Mouse (Mus musculus) MEL-GATA-1-ER (cell line): ENCODE results near the gene Lgals3.

Experiments used
- DNase-seq: peaks from one replicate; pipeline ENCODE4 v3.0.0-alpha.2; 2012; ENCODE audit warnings: low read depth; ENCODE audit errors: extremely low read depth

Gene Lgals3

DNA sequence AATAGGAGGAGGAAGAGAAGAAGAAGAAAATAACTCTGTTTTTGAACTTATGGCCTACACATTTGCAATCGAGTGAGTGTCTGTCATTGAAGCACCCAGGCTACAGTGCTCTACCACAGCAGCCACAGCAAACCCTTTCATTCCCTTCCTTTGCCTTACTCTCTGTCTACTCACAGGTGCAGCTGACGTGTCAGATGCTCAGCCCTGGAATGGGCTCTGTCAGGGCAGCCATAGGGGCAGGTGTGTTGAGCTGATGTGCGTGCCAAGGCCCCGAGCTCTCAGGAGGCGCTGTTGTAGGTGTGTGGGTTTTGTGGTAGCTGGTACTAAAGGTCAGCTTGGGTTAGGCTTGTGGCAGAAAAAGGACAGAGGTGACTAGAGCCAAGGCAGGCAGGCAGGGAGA lies 2.2 kb downstream of the Lgals3 start:
- DNase-seq = no peak

DNA sequence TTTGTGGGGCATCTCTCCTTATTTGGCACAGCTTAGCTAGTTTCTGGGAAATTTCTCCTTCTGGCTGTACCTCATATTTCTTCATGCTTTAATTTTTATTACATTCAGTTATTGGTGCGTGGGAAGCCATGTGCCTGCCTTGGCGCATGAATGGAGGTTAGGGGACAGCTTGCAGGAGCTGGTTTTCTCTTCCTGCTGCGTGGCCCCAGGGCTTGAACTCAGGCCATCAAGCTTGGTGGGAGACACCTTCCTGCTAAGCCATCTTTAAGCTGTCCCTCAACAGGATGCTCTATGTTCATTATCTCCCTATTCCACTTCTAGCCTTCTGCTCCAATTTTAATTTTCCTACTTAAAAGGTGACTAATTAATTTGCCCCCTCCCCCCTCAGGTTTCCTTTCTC lies 3.2 kb downstream of the Lgals3 start:
- DNase-seq = no peak

DNA sequence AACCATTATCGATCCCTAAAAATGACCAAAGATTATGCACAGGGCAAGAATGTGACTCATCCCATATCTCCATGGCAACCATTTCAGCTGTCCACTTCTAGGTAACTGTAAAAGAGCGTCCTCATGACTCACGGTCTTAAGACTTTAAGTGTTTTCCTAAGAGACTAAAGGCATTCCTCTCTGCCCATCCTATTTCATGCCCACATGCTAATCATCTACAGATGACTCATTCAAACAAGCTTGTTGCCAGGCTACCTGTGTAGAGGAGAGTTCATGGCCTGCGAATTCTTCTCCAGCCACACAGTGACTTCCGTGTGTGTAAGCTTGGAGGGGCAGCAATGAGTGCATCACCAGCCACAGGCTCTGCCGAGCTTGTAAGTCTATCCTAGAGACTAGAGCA lies 4.1 kb downstream of the Lgals3 start:
- DNase-seq = no peak

DNA sequence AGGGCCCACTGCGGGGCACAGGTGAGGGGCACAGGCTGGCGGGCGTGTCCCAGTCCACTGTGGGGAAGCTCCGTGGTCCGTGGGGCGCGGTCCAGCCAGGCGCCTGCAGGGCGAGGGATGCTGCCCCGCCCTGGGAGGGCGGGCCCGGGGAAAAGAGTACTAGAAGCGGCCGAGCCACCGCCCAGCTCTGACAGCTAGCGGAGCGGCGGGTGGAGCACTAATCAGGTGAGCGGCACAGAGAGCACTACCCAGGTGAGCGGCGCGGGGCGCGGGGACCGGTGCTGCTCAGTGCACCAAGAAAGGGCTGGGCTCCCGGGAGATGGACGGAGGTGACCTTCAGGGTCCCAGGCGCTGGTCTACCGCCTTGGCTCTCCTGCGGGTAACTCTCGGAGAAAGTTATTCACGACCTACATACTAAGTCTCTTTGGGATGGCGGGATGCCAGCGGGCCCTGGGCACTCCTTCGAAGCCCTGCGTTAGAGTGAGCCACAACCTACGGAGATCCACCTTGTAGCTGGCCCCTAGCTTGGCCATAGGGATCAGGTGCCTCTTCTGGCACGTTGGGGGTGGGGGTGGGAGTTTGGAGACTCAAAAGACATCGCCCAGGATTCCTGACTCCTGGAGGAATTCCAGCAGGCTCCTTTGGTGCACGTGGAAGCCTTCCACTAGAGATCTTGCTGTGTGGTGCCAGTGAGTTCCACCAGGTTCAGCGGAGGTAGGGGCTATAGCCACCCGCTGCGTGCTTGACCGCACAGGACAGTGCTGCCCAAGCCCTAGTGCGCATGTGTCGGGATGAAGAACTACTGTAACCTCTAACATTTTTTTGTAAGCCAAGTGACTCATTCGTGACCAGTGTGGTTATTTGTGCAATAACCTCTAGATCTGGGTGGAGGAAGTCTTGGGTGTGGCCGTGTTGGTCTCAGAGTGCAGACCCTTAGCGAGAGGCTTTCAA lies 6.5 kb downstream of the Lgals3 start:
- no peak for DNase-seq

DNA sequence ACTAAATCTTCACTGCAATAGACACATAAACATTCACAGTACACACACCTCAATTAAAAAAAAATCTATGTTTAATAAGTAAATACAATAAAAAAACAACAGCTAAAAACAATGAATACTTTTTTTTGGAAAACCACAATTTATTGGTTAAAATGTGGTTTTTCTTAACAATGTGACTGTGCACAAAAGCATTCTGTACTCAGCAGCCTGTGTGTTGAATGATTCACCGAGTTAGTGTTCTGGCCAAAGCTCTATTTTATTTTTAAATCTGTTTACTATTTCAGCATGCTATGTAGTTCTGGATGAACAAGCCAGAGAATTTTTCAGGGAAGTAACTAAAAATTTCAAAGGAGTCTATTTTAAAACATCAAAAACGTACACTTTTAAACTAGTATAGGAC lies 9.0 kb downstream of the Lgals3 start:
- no peak for DNase-seq

DNA sequence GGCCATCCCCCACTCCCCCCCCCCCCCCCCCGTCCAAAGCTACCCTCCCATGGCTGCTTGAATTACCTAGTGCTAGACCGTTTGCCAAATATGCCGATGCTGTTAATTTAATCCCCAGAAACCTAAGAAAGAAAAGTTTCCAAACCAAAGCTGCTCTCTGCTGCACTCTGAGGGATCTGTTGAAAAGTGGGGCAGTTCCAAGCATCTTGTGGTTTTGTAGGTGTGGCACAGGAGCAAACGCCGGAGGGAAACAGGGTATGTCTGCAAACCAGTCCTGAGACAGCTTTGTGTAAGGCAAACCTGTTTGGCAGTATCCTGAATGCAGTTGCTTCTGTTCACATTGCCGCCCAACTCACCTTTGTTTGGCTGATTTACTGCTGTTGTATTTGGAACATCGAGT lies 10.8 kb downstream of the Lgals3 start:
- DNase-seq = no peak

DNA sequence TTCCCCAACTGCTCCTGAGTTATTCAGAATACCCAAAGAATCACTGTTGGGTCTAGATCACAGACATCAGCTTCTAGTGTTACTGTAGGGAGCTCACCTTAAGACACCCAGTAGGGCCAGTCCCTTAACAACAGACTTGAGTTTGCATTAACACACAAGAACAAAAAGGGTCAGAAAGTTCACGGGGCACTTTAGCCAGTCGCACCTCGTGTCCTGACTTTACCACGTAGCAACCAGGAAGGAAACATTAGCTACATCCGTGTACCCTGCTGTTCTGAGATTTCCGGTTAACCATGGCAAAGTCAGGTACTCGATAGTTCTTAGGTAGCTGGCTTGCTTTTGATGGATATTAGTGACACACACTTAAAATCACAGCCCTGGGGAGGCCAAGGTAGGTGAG lies 16.4 kb downstream of the Lgals3 start:
- no peak for DNase-seq

DNA sequence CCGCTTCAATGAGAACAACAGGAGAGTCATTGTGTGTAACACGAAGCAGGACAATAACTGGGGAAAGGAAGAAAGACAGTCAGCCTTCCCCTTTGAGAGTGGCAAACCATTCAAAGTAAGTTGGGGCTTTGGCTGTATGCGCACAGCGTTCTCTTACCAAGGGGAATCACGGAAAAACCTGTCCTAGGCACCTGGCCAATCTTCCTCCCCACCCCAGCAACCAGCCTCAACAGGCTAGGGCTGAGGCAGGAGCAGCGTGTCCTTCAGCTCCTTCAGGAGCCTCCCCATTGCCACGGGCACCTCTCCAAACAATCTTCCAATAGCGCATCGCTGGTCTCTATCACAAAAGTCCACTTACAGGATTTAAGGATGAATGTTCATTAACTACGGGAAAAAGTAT lies 17.1 kb downstream of the Lgals3 start:
- DNase-seq = no peak

DNA sequence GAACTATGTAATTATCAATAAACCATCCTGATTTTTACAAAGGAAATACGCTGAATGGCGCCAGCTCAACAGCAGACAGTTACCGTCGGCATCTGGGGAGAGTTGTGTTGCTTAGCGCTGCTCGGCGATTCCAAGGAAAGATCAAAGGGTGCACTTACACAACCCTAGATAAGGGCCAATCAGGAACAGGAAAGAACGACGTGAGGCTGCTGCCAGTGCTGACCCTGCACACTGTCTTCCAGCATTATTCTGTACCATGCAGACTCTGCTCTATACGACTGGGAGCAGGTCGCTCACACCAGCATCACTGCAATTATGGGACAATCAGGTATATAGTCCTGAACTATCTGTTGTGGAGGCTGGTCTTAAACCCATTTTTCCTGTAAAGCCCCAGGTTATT lies 18.6 kb downstream of the Lgals3 start:
- DNase-seq = no peak

DNA sequence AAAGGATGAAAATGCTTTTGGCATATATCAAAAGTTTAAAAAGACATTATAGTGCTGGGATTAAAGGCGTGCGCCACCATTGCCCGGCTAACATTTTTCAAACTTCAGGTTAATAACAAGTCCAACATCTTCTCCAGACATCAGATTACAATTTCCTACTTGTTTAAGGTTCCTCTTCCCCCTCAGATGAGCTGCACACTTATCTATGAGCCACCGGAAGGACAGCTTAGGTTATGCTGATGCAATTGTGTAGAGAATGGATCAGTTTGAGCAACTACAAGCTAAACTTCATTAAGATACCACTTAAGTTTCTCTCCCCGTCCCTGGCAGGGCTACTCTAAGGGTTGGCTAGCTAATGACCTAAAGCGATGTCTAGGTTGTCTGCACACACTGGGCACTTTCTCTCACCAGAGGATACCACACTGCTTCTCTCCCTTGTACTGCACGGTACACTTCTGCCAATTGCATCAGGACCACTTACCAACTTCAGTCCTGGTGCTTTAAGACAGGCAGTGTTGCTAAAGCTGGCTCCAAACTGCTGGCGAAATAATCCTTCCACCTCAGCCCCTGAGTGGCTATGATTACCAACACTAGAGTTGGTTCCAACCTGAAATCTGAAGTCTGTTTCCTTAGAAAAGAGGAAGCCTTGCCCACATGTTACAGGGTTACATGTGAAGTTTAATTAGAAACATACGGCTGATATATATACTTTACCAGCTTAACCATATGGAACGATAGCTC lies 26.0 kb downstream of the Lgals3 start:
- DNase-seq = no peak

DNA sequence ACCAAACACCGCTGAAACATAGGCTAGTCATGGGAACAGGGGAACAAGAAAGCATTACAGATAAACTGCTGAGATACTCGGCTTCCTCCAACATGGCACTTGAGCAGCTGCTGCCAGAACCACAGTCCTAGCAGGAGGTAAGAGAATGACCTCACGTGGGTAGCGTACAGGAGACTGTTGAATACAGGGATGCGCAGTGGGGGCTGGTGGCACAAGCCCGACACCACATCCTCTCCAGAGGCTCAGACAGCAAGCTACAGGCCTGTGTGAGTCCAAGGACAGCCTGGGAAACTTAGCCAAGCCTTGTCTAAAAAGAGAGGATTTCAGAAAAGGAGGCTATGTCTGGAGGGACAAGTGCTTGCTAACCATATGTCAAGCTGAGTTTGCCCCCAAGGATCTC lies 27.5 kb downstream of the Lgals3 start:
- DNase-seq = no peak

DNA sequence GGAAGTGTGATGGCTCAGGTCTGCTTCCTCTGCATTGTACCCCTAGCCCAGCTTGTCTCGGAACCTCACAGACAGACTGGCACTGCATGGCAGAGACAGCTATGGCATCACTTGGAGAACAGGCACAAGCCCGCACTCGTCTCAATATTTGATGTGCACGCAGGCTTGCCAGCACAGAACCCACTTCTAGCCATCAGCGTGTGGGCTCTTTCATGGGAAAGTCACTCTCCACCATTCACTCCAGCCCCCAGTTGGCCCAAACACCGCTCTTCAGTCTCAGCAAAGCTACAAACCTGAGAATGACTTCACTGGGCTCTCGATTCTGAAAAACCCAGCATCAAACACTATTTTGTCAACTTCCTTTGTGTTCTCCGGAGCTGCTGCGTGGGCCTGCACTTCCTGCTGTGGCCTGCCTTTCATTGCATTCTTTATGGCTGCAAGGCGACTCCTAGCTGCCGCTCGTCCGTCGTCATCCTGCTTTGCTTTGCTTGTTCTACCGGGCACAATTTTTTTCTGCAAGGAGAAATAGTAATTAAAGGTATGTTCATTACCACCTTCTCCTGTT lies 28.0 kb downstream of the Lgals3 start:
- DNase-seq = no peak

DNA sequence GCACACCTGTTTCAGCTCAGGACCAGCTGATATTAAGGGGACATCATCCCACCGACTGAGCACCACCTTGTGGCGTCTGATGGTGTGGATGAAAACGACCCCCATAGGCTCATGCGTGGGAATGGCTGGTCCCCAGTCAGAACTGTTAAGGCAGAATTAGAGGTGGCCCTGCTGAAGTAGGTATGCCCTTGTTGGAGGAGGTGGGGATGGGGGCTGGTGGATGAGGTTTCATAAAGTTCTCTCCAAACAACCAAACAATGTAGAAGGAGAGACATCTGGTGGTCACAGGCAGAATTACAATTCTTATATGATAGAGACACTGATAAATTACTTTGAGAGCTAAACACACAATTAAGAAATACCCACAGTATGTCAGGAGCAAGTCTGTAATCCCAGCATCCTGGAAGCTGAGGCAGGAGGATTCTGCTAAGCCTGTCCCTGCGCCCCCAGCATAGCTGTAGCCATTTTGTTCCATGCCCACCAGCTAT lies 28.7 kb downstream of the Lgals3 start:
- DNase-seq = no peak

DNA sequence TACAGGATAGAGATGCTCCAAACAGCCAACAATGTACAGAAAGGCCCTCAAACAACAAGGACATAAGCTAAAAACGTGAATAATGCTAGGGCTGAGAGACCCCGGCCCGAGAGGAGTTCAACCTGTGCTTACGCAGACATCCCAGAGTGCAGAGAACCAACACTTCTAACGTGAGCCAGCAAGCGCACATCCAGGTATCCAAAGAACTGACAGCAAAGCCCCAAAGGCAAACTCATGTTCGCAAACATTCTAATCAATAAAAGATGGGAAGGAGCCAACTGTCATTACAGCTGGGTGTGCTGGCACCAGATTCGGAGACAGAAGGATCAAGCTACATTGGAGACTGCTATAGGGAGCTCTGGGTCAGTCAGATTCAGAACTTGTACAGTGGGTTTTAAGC lies 35.2 kb downstream of the Lgals3 start:
- no peak for DNase-seq

DNA sequence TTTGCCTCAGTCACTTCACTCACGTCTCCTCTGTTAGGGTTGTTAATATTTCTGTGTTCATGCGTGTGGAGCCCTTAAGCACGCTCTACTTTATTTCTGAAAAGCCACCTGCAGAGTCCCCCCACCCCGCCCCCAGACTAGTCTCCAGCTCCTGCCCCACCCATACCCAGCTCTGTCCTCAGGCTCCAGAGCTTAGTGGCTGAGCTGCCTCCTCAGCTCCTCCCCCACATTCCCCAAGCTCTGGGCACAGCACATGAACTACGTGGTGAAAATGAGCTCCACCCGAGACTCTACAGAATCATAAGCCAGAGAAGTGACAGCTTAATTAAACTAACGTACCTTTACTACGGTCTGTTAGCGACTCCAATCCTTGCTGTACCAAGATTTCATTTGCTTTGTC lies 38.4 kb downstream of the Lgals3 start:
- no peak for DNase-seq

DNA sequence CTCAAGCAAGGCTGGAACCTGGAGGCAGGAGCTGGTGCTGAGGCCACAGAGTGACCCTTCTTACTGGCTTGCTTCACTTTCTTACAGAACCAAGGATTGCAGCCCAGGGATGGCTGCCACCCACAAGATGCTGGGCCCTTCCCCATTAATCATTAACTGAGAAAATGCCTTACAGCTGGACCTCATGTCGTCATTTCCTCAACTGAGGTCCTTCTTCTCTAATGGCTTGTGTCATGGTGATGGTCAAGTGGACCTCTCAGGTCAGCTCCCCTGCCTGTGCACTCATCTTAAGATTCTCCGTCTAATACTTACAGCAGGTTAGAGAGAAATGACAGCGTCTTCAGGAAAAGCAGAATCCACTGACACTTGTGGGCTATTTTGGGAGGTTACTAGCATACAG lies 49.8 kb downstream of the Lgals3 start:
- DNase-seq = no peak

DNA sequence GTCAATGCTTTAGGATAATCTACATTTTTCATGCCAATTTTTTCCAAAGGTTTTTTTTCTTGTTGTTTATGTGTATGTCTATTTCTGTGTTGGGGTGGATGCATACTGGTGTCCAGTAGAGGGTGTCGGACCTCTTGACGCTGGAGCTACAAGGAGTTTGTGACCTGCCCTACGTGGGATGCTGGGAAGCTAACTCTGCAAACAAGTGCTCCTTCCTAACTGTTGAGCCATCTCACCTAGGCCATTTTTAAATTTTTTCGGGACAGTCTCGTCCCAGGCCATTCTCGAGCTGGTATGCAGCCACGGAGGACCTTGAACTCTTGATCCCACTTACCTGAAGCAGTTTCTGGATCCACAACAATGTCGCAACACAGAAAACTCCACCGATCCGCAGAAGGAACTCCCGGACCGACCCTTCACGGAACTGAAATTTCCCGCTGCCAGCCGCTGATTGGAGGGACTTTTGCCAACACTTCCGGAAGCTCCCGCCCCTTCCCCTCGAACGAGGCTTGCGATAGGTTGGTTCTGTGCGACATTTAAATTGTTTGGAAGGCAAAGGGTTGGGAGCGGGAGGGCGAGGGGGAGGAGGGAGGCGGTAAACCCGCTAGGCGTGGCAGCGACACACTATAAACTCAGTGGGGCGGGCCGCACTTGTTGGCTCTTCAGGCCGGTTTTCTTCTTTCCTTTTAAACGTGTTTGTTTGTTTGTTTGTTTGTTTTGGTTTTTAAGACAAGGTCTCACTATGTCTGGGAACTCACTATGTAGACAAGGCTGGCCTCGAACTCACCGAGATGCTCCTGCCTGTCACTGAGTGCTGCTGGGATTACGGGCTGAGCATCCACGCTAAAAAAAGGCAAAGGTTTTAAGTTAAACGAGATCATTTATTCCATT lies 50.5 kb downstream of the Lgals3 start, which contains the start of gene Dlgap5:
Gene Dlgap5, minus strand, starts transcription at position 633 of the 891 bp plus-strand sequence.
- DNase-seq = peak; percentile 92

DNA sequence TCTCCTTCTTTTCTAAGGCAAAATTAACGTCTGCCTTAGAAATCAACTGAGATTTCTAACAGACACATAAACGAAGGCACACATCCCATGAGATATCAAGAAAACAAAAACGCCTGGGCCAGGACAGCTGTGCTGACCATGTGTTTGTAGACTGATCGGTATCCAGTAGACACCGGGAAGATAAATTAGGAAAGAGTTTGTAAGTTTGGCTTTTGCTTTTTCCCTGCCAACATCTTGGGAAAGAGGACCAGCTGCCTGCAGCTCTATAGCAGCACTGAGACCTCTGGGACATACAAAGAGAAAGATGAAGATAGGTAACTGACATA lies 51.1 kb downstream of the Lgals3 start:
- no peak for DNase-seq

DNA sequence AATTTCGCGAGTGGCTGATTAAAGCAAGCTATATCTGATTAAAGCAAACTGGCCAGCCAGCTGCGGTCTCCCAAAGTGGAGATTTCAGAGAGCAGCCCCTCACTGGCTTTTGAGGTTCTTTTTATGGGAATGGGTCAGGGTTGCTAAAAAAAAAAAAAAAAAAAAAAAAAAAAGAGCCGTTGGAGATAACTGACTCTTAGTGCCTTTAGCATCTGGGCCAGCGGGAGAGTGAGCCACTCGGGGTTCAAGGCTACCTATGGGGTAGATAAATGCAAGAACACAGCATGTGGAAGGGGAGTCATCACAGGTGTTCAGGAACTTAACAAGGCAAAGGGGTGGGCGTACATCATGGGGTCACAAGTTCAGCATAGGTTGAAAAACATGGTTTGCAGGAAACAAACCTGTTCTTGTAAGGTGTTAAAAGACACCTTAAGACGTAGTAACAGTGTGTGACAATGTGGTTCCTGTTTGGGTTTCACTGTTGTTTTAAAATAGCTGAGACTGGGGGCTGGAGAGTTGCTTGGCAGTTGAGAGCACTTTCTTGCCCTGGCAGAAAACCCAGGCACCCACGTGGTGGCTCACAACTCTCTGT lies 51.6 kb downstream of the Lgals3 start:
- DNase-seq = no peak

DNA sequence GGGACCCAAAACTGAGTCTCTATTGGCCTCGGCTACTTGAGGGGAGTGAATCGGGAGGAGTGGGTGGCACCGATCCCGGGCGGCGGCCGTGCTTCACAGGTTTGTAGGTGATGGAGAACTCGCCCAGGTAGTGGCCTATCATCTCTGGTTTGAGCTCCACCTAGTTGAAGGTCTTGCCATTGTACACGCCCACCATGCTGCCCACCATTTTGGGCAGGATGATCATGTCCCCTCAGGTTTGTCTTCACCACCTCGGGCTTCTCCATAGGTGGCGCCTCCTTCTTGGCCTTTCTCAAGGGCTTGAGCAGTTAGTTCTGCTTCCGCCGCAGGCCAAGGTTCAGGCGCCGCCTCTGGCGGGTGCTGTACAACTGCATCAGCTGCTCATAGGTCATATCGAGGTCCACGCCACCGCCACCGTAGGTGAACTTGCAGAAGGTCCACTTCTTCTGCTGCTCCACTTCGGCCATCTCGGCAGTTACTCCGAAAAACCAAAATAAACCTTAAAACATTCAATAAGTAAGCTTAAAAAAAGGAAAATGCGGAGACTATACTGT lies 52.2 kb downstream of the Lgals3 start:
- DNase-seq = peak; percentile 74

DNA sequence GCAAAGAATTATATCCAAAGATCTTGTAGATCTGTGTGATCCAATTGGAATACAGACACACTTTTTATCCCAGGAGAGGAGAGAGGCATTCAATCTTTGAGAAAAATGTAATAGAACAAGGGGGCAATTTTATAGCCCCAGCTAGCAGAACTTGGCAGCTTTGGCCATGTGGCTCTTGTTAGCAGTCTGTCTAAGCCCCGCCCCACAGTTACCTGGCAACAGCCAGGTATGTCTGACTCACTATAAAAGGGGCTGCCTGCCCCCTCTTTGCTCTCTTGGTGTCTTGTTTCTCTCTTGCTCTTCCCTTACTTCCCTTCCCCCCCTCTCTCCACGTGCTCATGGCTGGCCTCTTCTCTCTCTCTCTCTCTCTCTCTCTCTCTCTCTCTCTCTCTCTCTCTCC lies 54.1 kb downstream of the Lgals3 start:
- DNase-seq = no peak
